Mouse (Mus musculus) embryo, embryonic 11.5 days (tissue): ENCODE measurements around the gene Psmb11.

Experiments used
- DNase-seq: peaks from one replicate; pipeline ENCODE4 v3.0.0-alpha.2; 2012; ENCODE audit warnings: low read depth, low spot score

Gene Psmb11

GRCm38 (mm10) chr14:54640946-54641304 lies 19.7 kb downstream of the Psmb11 start, which contains the start of gene Gm17606:
Gm17606 (plus strand) TSS chr14:54640952.
- no peak for DNase-seq

DNA sequence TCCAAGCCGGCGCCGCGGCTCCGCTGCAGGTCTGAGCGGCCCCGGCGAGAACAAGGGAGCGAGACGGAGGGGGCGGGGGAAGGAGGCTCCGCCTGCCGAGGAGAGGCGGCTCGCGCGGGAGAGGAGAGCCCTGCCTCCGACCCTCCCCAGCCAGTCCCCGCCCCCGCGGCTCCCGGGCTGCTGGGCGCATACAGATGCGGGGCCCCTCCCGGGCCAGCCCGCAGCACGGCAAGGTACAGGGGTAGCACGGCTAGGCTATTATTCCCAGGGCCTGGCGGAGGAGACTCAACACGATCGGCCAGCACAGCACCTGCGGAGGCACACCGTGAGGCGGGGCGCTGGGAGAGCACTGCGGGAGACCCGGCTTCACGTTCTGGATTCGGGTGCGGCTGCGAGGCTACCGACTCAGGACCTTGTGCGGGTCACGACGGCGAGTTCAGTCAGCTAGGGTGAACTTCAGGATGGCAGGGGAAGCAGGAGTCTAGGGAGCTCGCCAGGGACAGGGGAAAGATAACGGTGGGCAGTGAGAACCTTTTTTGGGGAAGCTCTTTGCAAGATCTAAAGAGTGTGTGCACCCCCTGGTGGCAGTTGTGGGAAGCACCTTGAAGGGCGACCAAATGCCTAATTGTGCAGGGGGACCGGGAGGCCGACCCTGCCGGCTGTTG lies 20.2 kb downstream of the Psmb11 start, which contains the start of gene Cdh24:
TSS of gene Cdh24 (minus strand) at position 60 of the 665 bp plus-strand sequence.
- peak; percentile 85 for DNase-seq

- no peak for DNase-seq
Measured at GRCm38 (mm10) chr14:54642224-54642944, 21.2 kb downstream of the Psmb11 start.

- no peak for DNase-seq
Measured at GRCm38 (mm10) chr14:54643011-54643410, 21.8 kb downstream of the Psmb11 start.

GRCm38 (mm10) chr14:54644294-54644693 lies 23.1 kb downstream of the Psmb11 start:
- no peak for DNase-seq

DNA sequence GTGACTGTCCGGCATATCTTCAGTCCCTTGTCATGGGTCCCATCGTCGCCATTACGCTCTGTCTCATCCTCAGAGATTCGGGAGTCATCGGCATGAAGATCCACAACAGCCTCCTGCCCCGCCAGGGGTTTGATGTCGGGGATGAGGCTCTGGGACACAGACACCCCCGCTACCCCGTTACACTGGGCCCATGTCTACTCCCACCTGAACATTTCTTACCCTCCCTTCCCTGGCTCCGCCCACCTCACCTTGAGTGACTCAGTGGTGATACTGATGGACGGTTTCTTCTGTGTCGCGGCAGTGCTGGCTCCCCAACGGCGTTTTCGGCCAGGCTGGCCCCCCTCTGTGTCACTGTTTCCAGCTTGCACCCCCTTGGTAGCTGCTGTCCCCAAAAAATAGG lies 25.2 kb downstream of the Psmb11 start:
- no peak for DNase-seq

- no peak for DNase-seq
Measured at GRCm38 (mm10) chr14:54646898-54647636, 25.8 kb downstream of the Psmb11 start.

GRCm38 (mm10) chr14:54647900-54648299 lies 26.7 kb downstream of the Psmb11 start:
- DNase-seq: no peak

DNA sequence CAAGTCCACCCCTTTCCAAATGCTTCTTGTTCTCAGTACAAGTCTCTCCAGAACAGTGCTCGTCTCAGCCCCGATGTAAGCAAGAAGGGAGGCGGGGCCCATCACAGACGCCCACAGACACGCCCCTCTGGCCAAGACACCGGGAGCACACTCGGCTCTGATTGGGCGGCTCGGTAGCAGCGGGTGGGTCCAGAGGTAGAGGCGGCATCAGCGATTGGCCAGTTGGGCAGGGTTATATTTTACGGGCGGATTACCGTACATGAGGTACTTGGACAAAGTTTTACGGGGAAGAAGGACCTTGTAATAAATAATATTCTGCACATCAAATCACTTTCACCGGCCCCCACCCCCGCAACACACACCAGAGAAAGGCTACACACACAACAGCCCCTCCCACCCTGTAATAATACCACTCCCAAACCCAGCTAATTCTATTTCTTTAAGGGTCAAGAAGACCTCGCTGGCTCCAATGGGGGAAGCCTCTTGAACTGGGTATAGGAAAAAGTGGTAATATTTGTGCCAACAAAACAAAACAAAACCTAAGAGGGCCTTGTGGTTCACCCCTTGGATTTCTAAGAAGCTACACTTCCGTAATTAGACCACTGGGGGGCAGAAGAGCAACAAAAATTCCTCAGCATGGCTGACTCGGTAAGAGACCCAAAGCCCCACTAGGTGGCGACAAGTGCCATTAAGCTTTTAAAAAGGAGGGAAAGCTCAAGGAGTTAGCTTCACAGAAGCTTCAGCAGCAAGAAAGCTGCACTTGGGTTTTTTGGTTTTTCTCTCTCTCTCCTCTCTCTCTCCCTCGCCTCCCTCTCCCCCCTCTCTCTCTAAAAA lies 29.6 kb downstream of the Psmb11 start:
- peak; percentile 89 for DNase-seq

DNA sequence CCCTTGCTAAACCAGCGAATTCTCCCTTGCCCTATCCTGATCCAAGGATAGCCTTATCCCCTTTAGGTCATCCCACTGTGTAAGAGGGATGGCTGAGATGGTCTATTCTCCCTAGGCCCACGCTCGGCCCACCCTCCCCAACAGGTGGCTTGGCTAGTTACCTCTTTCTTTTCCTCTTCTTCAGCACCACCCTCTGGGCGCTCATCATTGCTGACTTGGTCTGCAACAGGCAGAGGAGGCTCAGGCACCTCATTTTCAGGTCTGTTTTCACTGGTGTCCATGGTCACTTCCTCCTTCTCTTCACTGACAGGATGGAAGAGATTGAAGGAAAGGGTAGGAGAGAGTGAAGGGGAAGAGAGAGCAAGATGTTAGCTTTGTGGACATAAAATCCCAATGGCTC lies 30.3 kb downstream of the Psmb11 start:
- DNase-seq: no peak

DNA sequence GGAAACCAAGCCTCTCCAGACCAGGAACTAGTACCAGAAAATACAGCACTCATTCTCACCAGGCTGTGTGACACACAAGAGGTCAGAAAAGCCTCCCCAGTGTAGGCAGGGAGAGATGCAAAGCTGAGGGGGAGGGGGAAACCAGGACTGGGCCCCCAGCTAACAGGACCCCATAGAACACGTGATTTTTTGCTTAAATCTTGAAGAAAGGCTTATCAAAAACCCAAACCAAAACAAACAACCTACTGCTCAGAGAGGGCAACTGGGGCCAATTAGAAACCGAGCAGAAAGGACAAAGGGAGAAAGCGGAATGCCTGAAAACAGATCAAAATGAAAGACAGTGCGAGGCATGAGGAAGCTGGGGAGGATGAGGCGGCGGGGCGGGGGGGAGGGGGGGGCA lies 31.6 kb downstream of the Psmb11 start:
- no peak for DNase-seq

DNA sequence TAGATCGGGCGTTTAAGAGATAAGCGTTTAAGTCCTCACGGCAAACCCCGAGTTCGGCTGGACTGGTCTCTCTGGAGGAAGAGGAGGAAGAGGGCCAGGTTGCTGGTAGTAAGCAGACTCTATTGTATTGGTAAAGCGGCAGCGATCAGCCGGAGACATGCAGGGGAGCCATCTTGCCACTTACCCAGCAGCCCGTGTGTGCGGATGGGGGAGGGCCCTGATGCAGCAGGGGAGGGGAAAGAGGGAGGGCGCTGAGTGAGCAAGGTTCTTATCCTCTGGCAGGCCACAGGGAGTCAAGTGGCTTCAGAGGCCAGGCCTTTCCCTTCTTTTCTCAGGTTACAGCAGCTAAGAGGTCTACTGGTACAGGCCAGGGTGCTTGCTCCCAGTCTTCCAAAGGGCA lies 32.3 kb downstream of the Psmb11 start:
- DNase-seq: peak; percentile 84

DNA sequence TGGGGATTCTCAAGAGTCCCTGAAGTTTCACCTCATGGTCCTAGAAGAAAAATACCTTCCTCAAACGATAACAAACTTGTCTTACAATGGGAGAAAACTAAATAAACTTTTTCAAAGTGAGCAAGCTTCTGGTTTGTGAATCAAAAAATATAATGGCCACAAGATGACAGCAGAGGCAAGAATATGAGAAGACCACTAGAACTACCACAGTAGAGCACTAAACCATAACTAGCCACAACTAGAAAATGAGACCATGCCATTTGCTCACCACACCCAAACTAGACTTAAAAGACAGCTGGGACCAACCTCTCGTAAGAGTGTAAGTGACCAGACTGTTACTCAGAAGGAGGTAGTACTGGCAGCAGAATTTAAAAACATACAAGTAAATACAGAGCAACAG lies 38.8 kb downstream of the Psmb11 start:
- no peak for DNase-seq

DNA sequence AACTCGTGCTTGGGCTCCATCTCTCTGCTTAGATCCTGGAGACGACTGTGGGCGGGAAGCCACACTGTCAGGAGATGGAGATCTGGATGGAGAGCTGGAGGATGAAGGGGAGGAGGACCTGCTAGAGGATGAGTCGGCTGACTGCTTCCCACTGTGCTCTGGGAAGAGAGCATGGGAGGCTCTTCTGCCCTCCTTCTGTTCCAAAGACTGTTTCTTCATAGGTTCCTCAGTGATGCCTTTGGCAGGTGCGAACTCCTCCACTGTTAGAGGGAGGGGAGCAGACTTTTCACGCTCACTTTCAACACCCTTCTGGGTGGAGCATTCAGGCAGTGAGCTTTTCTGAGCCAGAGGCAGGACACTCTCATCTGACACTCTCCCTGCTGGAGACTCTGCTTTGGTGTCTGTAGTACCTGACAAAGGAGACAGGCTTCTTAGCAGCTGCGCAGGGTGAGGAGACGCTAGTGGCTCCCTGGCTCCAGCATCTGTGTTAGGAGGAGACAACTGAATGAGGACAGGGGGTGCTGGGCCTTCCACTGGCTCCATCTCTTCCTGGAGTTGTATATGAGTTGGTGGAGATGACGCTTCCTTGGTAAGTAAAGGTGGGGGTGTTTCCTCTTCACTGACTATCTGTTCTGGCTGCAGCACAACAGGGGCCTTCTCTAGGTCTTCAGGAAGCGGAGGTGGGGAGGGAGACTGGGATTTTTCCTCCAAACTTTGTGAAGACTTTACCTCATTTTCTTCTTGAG lies 43.4 kb downstream of the Psmb11 start:
- DNase-seq: no peak

DNA sequence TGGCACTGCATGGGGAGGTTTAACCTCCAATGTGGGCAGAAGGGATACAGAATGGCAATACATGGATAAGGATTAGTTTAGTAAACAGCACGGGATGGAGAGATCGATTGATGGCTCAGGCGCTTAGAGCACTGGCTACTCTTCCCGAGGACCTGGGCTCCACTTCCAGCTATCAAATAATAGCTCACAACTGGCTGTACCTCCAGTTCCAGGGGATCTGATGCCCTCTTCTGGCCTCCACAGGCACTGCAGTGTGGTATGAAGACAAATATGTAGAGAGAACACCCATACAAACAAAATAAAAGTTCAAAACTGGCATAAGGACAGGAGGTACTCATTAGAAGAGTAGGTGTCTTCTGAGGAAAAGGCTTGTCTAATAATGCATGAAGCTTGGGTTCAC lies 48.1 kb downstream of the Psmb11 start:
- DNase-seq: no peak

- DNase-seq: no peak
Measured at GRCm38 (mm10) chr14:54674317-54674716, 53.1 kb downstream of the Psmb11 start.

DNA sequence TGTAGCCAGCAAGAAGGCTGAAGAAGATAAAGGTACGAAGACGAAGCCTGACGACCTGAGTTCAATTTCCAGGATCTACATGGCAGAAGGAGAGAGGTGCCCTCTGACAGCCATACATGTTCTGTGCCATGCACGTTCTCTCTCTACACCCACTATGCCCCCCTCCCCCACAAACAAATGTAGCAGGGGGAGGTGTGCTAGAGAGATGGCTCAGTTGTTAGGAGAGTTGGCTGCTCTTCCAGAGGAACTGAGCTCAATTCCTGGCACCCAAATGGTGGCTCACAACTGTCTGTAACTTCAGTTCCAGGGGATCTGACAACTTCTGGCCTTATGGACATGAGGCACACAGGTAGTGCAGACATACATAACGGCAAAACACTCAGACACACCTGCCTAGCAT lies 55.1 kb downstream of the Psmb11 start:
- DNase-seq: no peak

DNA sequence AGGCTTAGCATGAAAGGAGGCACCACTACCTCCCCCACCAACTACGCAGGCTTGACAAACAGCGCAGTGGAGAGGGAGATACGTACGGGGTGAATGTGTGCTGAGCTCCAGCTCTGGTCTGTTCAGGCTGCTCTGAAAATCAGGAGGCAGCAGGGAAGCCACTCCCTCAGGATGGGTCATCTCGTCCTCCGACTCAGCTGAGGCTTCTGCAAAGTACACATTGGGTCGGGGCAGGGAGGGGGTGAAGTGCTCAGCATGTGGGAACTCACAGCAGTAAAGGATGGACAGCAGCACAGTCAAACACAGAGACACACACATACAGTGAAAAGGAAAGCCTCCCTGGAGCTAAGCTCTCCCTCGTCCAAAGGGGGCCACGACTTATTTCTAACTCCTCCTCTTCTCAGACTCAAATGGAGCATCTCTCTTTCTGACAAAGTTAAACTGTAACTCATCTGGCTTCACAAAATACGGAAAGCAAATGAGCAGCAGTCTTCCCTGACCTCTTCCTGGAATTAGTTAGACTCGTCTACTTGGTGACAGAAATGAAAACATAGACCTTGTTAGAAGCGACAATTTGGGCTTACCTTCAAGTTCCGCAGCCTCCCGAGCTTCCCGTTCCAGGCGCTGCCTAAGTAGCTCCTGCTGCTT lies 57.5 kb downstream of the Psmb11 start:
- no peak for DNase-seq
